ENCODE assay signal across 8 mouse cellular contexts in the genomic region with DNA sequence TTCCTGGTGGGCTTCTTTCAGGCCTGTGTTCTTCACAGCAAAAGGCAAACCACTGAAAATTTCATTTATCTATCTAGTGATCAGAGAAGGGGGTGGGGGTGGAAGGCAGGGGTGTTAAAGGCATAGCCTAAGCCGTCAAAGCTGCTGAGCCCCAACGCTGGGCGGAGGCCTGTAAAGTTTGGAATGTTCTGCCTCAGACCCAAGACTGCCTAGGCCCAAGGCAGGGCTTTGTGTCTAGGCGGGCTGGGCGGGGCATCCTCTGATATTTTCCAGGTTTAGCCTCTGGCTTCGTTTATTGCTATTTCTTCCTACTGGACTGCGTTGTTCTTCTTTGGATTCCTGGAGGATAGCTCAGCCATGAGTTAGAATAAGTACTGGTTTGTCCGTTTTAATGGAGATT. TPM values are rescaled to one million over a fixed set of nuclear protein-coding genes. Genes with fewer than 3 reads are reported as not detected.
A peak's percentile ranks its signal among the peaks of the same experiment; 100 is the strongest.
DNase-seq lines count a peak whose midpoint lies in the region; ATAC-seq and TF ChIP-seq lines count a peak whose summit lies in the region.

No protein-coding gene starts in this region.

- DNase-seq in adrenal gland, postnatal 14 days, result peak; percentile 33
- DNase-seq in adrenal gland, adult 2 months, result no peak
- DNase-seq in forebrain, postnatal 0 days, result no peak
- peak; percentile 38 for DNase-seq in liver, embryonic 11.5 days (ENCODE audit: low spot score)
- no peak for DNase-seq in frontal cortex, postnatal 14 days (ENCODE audit: low spot score in 2 of 2)
- DNase-seq in right cerebral cortex, adult 2 months (ENCODE audit: low spot score in 2 of 2), result no peak

- 51% methylated on average over 8 of the region's 8 CpGs for whole genome bisulfite sequencing in forebrain, postnatal 0 days
- WGBS in hindbrain, embryonic 12.5 days, result 47% methylated on average over 8 of the region's 8 CpGs
- 43% methylated on average over 8 of the region's 8 CpGs for WGBS in liver, embryonic 11.5 days
- 50% methylated on average over 8 of the region's 8 CpGs for whole genome bisulfite sequencing in neural tube, embryonic 15.5 days

- H3K27ac ChIP-seq in forebrain, postnatal 0 days (ENCODE audit: low read depth, low read length), result peak overlapping the region; percentile 42; the same call in 1 of the 2 replicates
- H3K27ac ChIP-seq in hindbrain, embryonic 12.5 days, result no peak overlapping the region
- no peak overlapping the region for H3K27ac ChIP-seq in liver, embryonic 11.5 days (ENCODE audit: low read depth, low read length)
- H3K27ac ChIP-seq in neural tube, embryonic 15.5 days (replicated peaks), result peak overlapping the region; percentile 73; the same call in 1 of the 2 replicates

- peak overlapping the region; percentile 44 for H3K4me3 ChIP-seq in forebrain, postnatal 0 days (ENCODE audit: low read depth, low read length)
- peak overlapping the region; percentile 45 for H3K4me3 ChIP-seq in hindbrain, embryonic 12.5 days
- H3K4me3 ChIP-seq in liver, embryonic 11.5 days (ENCODE audit: low read depth, low read length), result peak overlapping the region; percentile 48
- peak overlapping the region; percentile 47 for H3K4me3 ChIP-seq in neural tube, embryonic 15.5 days (replicated peaks)

- no peaks in the 10 kb centered on the region for H3K9me3 ChIP-seq in forebrain, postnatal 0 days (ENCODE audit: low read length)
- no peaks in the 10 kb centered on the region for H3K9me3 ChIP-seq in hindbrain, embryonic 12.5 days (replicated peaks)
- no peaks in the 10 kb centered on the region for H3K9me3 ChIP-seq in liver, embryonic 11.5 days (ENCODE audit: control insufficient read depth, low read length)
- H3K9me3 ChIP-seq in neural tube, embryonic 15.5 days (replicated peaks), result no peaks in the 10 kb centered on the region

- H3K4me1 ChIP-seq in forebrain, postnatal 0 days (ENCODE audit: insufficient read depth), result peaks cover 7% of the 10 kb centered on the region; the same call in 1 of the 2 replicates
- peaks cover 19% of the 10 kb centered on the region for H3K4me1 ChIP-seq in hindbrain, embryonic 12.5 days
- H3K4me1 ChIP-seq in liver, embryonic 11.5 days (replicated peaks; ENCODE audit: control insufficient read depth, insufficient read depth, low read length), result peaks cover 5% of the 10 kb centered on the region
- peaks cover 28% of the 10 kb centered on the region for H3K4me1 ChIP-seq in neural tube, embryonic 15.5 days

- no peaks in the 10 kb centered on the region for H3K36me3 ChIP-seq in forebrain, postnatal 0 days (ENCODE audit: insufficient read depth)
- H3K36me3 ChIP-seq in hindbrain, embryonic 12.5 days, result no peaks in the 10 kb centered on the region
- no peaks in the 10 kb centered on the region for H3K36me3 ChIP-seq in liver, embryonic 11.5 days (ENCODE audit: control insufficient read depth, insufficient read depth, low read length)
- H3K36me3 ChIP-seq in neural tube, embryonic 15.5 days, result no peaks in the 10 kb centered on the region

- ATAC-seq in forebrain, postnatal 0 days, result peak; percentile 42
- ATAC-seq in hindbrain, embryonic 12.5 days (ENCODE audit: low FRiP score), result peak; percentile 18; the same call in 1 of the 2 replicates
- 0 out of 2 replicates have a peak, but pooled peaks have one; percentile 22 for ATAC-seq in liver, embryonic 11.5 days (replicated peaks; ENCODE audit: low FRiP score)
- peak; percentile 33; the same call in 1 of the 2 replicates for ATAC-seq in neural tube, embryonic 15.5 days (ENCODE audit: low FRiP score)

- TF ChIP-seq CTCF in forebrain, postnatal 0 days (IDR thresholded peaks at IDR 0.05; ENCODE audit: low read depth), result no peak

- H3K27me3 ChIP-seq in forebrain, postnatal 0 days (ENCODE audit: insufficient read depth, low read length), result no peaks in the 10 kb centered on the region
- H3K27me3 ChIP-seq in hindbrain, embryonic 12.5 days, result peaks cover 13% of the 10 kb centered on the region
- H3K27me3 ChIP-seq in liver, embryonic 11.5 days (replicated peaks; ENCODE audit: control insufficient read depth, insufficient read depth, low read length), result peaks cover 17% of the 10 kb centered on the region
- H3K27me3 ChIP-seq in neural tube, embryonic 15.5 days (replicated peaks), result no peaks in the 10 kb centered on the region

- peak overlapping the region; percentile 83 for H3K4me2 ChIP-seq in forebrain, postnatal 0 days (ENCODE audit: low read depth)
- peak overlapping the region; percentile 75 for H3K4me2 ChIP-seq in hindbrain, embryonic 12.5 days (replicated peaks)
- H3K4me2 ChIP-seq in liver, embryonic 11.5 days, result peak overlapping the region; percentile 81
- peak overlapping the region; percentile 67 for H3K4me2 ChIP-seq in neural tube, embryonic 15.5 days

- peak overlapping the region; percentile 50 for H3K9ac ChIP-seq in forebrain, postnatal 0 days
- peak overlapping the region; percentile 72 for H3K9ac ChIP-seq in hindbrain, embryonic 12.5 days
- peak overlapping the region; percentile 60; the same call in 1 of the 2 replicates for H3K9ac ChIP-seq in liver, embryonic 11.5 days (ENCODE audit: low read depth, low read length)
- H3K9ac ChIP-seq in neural tube, embryonic 15.5 days (replicated peaks), result no peak overlapping the region

RNA-seq across cellular contexts. Expression of gene Cavin3, which starts 0.3 kb away (rescaled TPM):
- 62.7 and 66.2 TPM in 2 replicates for total RNA-seq in adrenal gland, postnatal 14 days (2021)
- total RNA-seq in adrenal gland, adult 2 months (2021), result 10 to 100 TPM; 71.0 to 90.9 TPM
- 158 and 163 TPM in 2 replicates for polyA plus RNA-seq in adrenal gland, adult 2 months (2012; rRNA removed)
- total RNA-seq in forebrain, postnatal 0 days (2014; rRNA removed), result 28.6 and 30.9 TPM in 2 replicates
- polyA plus RNA-seq in forebrain, postnatal 0 days (2015; fragmentation: Nextera tagmentation; extraction: Ambion mirVana), result 31.7 and 33.5 TPM in 2 replicates
- 37.4 and 41.0 TPM in 2 replicates for polyA plus RNA-seq in hindbrain, embryonic 12.5 days (2016; fragmentation: Nextera tagmentation; extraction: Ambion mirVana)
- polyA plus RNA-seq in liver, embryonic 11.5 days (2014; fragmentation: Nextera tagmentation; extraction: Ambion mirVana), result 16.8 and 17.8 TPM in 2 replicates
- polyA plus RNA-seq in neural tube, embryonic 15.5 days (2015; fragmentation: Nextera tagmentation; extraction: Ambion mirVana), result 34.6 and 39.9 TPM in 2 replicates

RNA-seq across cellular contexts. Expression of gene Cckbr, which starts 56.9 kb away (rescaled TPM):
- not detected in 2 replicates for total RNA-seq in adrenal gland, postnatal 14 days (2021)
- total RNA-seq in adrenal gland, adult 2 months (2021), result not detected
- 0.04 and 0.10 TPM in 2 replicates for polyA plus RNA-seq in adrenal gland, adult 2 months (2012; rRNA removed)
- 3.5 and 6.2 TPM in 2 replicates for total RNA-seq in forebrain, postnatal 0 days (2014; rRNA removed)
- 3.2 and 5.1 TPM in 2 replicates for polyA plus RNA-seq in forebrain, postnatal 0 days (2015; fragmentation: Nextera tagmentation; extraction: Ambion mirVana)
- polyA plus RNA-seq in hindbrain, embryonic 12.5 days (2016; fragmentation: Nextera tagmentation; extraction: Ambion mirVana), result 0.46 and 0.92 TPM in 2 replicates
- 0.05 TPM in 1 of 2 replicates, not detected in the other for polyA plus RNA-seq in liver, embryonic 11.5 days (2014; fragmentation: Nextera tagmentation; extraction: Ambion mirVana)
- polyA plus RNA-seq in neural tube, embryonic 15.5 days (2015; fragmentation: Nextera tagmentation; extraction: Ambion mirVana), result 5.3 and 6.2 TPM in 2 replicates

Comparison
In these comparisons a context has a peak if more than half of its experiments do, and no peak if none do; other contexts are left out.
1. DNase-seq: peak in adrenal gland, postnatal 14 days (single experiment) and liver, embryonic 11.5 days (single experiment); none in adrenal gland, adult 2 months (single experiment), forebrain, postnatal 0 days (single experiment), frontal cortex, postnatal 14 days (0 of 2) and right cerebral cortex, adult 2 months (0 of 2).
2. H3K27ac ChIP-seq: peak in forebrain, postnatal 0 days (single experiment) and neural tube, embryonic 15.5 days (single experiment); none in hindbrain, embryonic 12.5 days (single experiment) and liver, embryonic 11.5 days (single experiment).
3. Peak in every context shown above with its lines, with median percentiles within 50 percentile points of each other: ATAC-seq, H3K4me2 ChIP-seq and H3K4me3 ChIP-seq.